Mouse (Mus musculus): ENCODE measurements around the gene Mxd1.

Mxd1 gene

DNA sequence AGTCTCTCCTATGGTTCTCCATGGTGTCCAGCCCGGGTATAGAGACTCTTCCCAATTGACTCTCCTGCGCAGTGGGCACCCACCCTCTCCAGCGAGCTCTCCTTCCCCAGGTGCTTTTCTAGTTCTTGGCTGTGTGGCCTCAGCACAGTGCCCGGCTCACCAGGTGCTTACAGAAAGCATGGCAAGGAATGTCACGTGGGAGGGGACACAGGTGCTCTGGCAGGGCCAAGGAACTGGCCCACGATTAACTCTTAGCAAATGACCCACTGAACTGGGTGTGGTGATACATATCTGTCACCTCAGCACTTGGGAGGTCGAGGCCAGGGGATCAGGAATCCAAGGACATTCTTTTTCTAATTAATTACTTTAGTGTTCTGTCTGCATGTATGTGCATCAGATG is 22.8 kb downstream of the Mxd1 start:
- no peak for DNase-seq (ENCODE audit: low read depth, low spot score)

GRCm38 (mm10) chr6:86645551-86645950 is 23.4 kb downstream of the Mxd1 start:
- DNase-seq (ENCODE audit: low read depth, low spot score) = no peak

DNA sequence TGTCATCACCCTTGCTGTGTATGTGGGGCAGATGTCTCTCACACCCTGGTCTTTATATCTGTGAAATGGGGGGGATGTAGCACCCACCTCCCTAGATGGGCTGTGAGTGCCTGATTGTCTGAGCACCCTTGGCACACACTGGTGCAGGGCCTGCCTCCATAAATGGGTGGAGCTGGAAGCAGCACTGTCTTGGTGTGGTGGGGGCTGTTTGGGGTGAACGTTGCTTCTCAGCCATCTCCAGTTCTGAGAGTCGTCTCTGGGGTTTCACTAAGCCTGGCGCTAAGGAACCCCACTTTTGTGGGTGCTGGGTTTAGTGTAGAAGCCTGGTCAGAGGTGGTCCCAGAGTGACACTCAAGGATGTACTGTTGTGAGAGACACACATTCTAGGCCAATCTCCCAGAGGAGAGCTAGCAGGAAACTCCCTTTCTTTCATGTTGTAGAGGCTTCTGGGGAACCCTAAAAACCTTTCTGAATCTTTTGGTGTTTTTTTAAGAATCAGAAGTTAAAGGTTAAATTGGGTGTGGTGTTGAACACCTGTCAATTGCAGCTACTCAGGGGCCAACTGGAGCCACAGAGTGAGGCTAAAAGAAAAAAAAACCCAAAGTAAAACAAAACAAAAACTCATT is 24.1 kb downstream of the Mxd1 start:
- no peak for DNase-seq (ENCODE audit: low read depth, low spot score)

- no peak for DNase-seq (ENCODE audit: low read depth, low spot score)
These were observed 27.2 kb downstream of the Mxd1 start for GRCm38 (mm10) chr6:86641716-86642115.

GRCm38 (mm10) chr6:86640776-86641175 is 28.2 kb downstream of the Mxd1 start:
- no peak for DNase-seq (ENCODE audit: low read depth, low spot score)

DNA sequence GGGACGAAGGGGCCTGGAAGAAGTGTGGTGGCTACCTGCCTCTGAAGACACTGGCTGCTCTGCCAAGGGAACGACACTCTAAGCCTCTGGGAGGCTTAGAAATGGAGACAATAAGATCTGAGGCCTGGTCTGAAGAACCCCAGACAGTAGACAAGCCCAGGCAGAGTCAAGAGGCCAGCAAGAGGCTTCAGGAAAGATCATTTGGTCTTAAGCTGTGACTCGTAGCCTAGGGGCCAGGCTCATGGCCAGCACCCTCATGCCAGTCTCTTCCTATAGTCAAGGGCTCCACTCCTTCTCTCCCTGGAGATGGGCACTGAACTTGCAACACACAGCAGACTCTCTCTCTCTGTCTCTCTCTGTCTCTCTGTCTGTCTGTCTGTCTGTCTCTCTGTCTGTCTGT is 28.8 kb downstream of the Mxd1 start:
- no peak for DNase-seq (ENCODE audit: low read depth, low spot score)

DNA sequence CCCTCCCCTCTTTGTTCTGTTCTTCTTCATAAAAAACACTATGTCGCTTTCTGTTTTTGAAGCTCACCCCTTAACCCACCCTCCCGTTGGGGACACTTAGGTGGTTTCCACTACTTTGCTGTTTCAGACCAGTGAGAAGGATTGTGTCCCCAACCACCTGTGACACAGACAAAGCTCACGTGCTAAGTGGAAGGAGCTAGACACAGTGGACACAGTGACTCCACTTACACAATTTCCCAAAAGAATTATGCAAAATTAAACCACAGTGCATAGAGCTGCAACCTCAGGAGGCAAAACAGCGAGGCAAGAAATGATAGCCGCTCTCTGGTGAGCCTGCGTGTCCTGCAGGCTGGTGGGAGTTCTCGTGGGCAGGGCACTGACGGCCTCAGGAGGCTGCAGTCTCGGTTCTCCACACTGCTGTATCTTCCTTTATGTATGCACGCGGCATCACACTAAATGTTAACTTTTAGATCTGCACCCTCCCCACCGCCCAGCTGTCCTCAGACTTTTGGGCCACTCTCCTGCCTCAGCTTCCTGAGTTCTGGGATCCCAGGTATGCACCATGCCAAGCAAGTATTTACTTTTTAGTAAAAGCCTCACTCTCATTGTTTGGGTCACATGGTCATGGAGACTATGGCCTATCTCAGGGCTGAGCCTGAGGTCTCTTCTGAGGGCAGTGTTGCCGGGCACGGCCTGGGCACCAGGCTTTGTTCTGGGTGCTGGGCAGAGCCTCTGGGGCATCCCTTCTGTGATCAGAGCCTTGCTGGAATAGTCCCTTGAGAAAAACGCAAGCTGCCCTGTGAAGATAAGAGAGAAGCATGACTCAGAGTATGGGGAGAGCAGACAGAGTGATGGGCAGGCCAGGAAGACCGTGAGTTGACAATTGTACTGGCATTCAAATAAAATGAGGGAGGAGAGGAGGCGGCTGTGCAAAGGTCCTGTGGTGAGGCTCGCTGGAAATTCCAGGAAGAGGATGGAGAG is 29.5 kb downstream of the Mxd1 start:
- DNase-seq (ENCODE audit: low read depth, low spot score) = no peak

- no peak for DNase-seq (ENCODE audit: low read depth, low spot score)
These were observed 30.5 kb downstream of the Mxd1 start for GRCm38 (mm10) chr6:86638434-86638833.

DNA sequence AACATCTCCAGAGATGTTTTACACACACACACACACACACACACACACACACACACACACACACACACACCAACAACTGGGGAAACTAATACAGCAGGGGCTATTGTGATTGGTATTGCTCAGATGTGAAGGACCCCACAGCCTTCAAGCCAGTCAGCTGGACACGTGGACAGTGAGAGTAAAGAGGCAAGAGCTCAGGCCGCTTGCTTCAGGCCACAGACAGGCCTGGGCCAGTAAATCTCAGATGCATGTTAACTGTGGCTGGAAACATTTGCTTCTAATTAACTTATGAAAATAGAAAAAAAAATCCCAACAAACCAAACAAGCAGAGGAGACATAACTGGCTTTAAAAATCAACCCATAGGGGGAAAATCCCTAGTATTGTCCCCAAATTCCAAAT is 31.1 kb downstream of the Mxd1 start:
- no peak for DNase-seq (ENCODE audit: low read depth, low spot score)

DNA sequence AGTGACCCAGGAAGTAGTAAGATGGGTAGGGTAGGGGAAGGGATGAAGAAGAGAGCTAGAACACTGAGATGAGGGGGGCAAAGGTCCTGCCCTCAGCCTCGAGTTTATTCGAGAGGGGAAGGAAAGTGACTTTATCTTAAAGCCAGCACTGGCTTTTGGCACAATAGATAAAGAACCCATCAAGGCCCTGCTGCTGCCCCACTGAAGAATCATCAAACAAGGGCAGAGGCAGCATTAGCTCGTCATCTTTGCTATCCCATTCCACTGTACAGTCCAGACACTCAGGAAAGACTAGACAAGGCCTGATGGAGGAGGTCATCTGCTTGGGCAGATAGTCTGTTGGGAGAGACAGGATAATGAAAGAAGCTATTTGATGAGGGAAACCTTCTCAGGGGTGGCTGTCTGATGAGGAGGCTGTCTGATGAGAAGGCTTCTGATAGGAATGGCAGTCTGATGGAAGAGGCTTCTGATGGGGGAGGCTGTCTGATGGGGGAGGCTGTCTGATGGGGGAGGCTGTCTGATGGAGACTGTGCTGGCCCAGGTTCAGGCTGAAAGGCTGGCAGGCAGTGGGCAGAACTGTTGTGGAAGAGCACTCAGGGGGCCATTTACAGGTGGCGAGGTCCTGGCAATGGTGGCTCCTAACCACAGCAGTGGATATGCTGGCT is 31.7 kb downstream of the Mxd1 start:
- DNase-seq (ENCODE audit: low read depth, low spot score) = no peak

- DNase-seq (ENCODE audit: low read depth, low spot score) = no peak
These were observed 32.5 kb downstream of the Mxd1 start for GRCm38 (mm10) chr6:86636495-86636894.

GRCm38 (mm10) chr6:86630141-86630540 is 38.8 kb downstream of the Mxd1 start:
- no peak for DNase-seq (ENCODE audit: low read depth, low spot score)

DNA sequence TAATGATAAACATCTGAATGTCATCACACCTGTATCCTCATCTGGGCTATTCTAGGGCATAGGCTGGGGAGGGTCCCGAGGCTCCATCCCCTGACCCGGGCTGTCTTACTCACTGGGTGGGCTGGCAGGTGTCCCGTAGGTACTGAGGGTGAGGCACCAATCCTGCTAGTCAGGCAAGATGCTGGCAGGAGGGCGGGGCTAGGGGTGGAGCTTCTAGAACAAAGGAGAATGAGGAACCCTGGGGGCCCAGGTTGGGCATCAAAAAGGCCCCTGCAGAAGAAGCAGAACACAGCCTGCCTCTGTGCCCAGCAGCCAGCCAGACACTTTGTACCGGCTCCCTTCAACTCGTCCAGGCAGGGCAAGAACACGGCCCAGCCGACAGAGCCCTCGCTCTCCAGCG is 41.0 kb downstream of the Mxd1 start, which contains the start of gene Asprv1:
Asprv1 (plus strand) TSS at position 219 of the 400 bp plus-strand sequence.
- no peak for DNase-seq (ENCODE audit: low read depth, low spot score)

DNA sequence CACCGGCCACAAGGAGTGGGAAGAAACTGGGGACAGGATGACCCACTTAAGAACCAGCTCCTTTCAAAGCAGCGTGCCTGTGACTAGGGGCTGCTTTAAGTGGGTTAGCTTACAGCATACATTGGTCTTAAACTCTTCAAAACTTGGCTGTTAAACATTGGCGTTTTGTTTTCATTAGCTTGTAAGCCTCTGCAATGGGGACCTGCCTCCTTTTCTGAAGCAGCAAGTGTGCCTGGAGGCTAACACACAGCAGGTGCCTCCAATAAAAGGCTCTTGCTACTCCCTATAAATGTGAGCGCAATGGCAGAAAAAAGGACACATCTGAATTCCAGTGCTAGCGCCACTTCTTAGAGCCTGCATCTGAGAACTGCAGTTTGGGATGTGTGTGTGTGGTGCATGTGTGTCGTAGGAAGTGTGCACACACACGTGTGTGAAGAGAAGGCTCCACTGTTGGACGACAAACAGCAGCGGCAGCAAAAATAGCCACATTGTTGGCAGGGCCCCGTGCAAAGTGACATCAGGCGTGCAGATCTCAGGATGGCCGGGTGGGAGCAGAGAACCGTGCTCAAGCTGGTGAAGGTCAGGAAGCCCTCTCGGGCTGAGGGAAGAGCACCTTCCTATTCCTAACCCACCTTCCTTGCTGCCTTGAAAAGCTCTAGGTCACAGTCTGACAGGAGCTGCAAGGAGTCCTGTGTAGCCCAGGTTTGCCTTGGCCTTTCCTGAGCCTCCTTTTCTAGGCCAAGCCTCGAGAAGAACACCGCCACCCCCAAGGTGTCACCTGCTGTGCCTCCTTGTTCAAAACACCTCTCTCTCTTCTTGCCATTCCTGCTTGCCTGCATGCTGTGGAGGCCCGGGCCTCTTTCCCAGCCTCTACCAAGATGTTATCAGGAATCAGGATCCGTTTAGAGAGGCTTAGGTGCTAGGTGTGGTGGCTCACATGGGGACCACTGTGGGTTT is 44.6 kb downstream of the Mxd1 start:
- DNase-seq (ENCODE audit: low read depth, low spot score) = no peak

DNA sequence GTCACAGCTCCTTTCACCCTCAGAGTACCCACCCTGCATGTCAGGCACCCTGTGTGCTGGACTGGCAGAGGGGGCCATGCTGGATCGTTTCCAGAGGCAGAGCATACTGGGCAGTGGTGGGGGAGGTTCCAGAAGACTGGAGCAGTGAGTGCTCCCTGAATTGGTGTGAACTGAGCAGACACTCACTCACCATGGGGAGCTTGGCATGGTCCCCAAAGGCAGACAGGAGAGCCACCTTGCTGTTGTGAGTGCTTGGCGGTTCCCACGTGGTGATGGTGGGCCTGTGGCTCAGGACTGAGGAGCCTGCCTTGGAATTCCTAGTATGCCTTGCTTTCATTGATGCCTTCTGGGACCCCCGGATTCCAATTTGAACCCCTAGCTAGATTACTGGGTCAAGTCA is 45.8 kb downstream of the Mxd1 start:
- no peak for DNase-seq (ENCODE audit: low read depth, low spot score)

DNA sequence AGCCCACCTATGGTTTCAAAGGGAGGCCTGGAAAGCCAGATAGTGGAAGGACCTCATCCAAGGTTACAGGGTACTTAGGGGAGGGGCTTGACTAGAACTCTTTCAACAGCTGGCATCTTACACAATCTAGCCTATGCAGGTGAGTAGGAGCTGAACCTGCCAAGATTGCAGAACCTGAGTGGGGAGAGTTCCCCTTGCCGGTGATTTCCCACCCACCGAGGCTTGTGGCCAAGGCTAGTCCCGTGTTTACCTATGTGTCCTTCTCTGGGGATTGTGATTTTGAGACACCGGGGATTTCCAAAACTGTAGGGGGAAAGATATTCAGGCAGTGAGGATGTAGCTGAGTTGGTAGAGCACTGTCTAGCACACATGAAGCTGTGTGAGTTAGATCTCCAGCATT is 53.7 kb downstream of the Mxd1 start:
- DNase-seq (ENCODE audit: low read depth, low spot score) = no peak

GRCm38 (mm10) chr6:86610714-86611113 is 58.2 kb downstream of the Mxd1 start:
- no peak for DNase-seq (ENCODE audit: low read depth, low spot score)

DNA sequence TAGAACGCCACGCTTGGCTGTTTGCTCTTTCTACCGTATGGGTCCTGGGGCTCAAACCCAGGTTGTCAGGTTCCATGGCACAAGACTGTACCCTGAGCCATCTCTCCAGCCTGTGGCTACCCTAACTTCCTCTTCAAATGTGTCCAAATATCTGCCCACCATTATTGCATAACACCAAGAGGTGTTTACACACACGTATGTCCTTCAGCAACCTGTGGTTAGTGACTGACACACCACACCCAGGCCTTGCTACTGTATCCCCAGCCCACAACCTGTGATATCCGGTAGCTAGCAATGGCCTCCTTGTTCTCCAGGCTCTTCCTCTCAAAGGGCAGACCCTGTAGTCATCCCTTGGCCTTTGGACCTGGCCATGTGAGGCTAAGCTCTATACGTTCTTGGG is 59.7 kb downstream of the Mxd1 start:
- DNase-seq (ENCODE audit: low read depth, low spot score) = no peak

- DNase-seq (ENCODE audit: low read depth, low spot score) = no peak
These were observed 61.5 kb downstream of the Mxd1 start for GRCm38 (mm10) chr6:86607471-86607870.

DNA sequence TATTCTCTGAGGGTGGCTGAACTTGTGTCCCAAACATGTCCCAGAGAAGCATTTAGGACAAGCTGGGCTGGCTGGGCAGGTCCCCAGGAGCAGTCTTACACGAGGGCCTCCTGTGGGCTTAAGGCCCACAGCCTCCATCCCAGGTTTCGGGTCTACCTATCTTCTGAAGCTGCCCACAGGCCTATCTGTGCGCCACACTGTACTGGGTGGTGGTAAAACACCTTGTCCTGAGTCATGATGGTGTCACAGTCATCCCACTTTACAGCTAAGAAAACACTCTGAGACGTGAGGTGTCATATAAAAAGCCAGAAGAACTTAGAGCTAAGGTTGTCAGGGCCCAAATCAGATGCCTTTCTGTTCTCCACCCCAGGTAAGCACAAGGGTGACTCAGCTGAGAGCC is 62.7 kb downstream of the Mxd1 start:
- DNase-seq (ENCODE audit: low read depth, low spot score) = no peak

GRCm38 (mm10) chr6:86605260-86605659 is 63.7 kb downstream of the Mxd1 start:
- no peak for DNase-seq (ENCODE audit: low read depth, low spot score)

Measured in embryo, embryonic 11.5 days (tissue).